Mouse (Mus musculus): Measurements from ENCODE around the gene L3mbtl1. TPM values are rescaled to one million over a fixed set of nuclear protein-coding genes. Genes with fewer than 3 reads are reported as not detected.

Gene L3mbtl1
- polyA plus RNA-seq, 1 experiment from 2014 or later = 0.06 TPM

- no peak for DNase-seq (ENCODE audit: low spot score)
- H3K36me3 ChIP-seq (replicated peaks; ENCODE audit: control insufficient read depth, insufficient read depth, low read depth, low read length) = no peaks in the 10 kb centered on the region
- no peak overlapping the region for H3K4me3 ChIP-seq (ENCODE audit: low read depth, low read length)
- no peak overlapping the region for H3K4me2 ChIP-seq (ENCODE audit: low read depth, low read length)
- 36% methylated on average over 7 of the region's 7 CpGs for WGBS
- H3K9ac ChIP-seq (replicated peaks; ENCODE audit: low read length) = no peak overlapping the region
- H3K9me3 ChIP-seq (replicated peaks; ENCODE audit: control insufficient read depth, low read length) = no peaks in the 10 kb centered on the region
- H3K27ac ChIP-seq (replicated peaks; ENCODE audit: low read depth, low read length) = no peak overlapping the region
- H3K27me3 ChIP-seq (ENCODE audit: control insufficient read depth, insufficient read depth, low read length) = no peaks in the 10 kb centered on the region
- H3K4me1 ChIP-seq (ENCODE audit: control insufficient read depth, insufficient read depth, low read length) = no peaks in the 10 kb centered on the region
- ATAC-seq (replicated peaks; ENCODE audit: insufficient number of reproducible peaks, low FRiP score, low TSS enrichment, low read depth) = no peak
Observed at GRCm38 (mm10) chr2:162972752-162973151, 29.5 kb downstream of the L3mbtl1 start.

GRCm38 (mm10) chr2:162973206-162973605 lies 29.9 kb downstream of the L3mbtl1 start:
- H3K4me2 ChIP-seq (ENCODE audit: low read depth, low read length) = no peak overlapping the region
- no peaks in the 10 kb centered on the region for H3K4me1 ChIP-seq (ENCODE audit: control insufficient read depth, insufficient read depth, low read length)
- DNase-seq (ENCODE audit: low spot score) (no peak), ATAC-seq (replicated peaks; ENCODE audit: insufficient number of reproducible peaks, low FRiP score, low TSS enrichment, low read depth) (no peak)
- H3K9me3 ChIP-seq (replicated peaks; ENCODE audit: control insufficient read depth, low read length) = no peaks in the 10 kb centered on the region
- H3K36me3 ChIP-seq (replicated peaks; ENCODE audit: control insufficient read depth, insufficient read depth, low read depth, low read length) = no peaks in the 10 kb centered on the region
- no peak overlapping the region for H3K9ac ChIP-seq (replicated peaks; ENCODE audit: low read length)
- H3K27ac ChIP-seq (replicated peaks; ENCODE audit: low read depth, low read length) = no peak overlapping the region
- H3K27me3 ChIP-seq (ENCODE audit: control insufficient read depth, insufficient read depth, low read length) = no peaks in the 10 kb centered on the region
- no peak overlapping the region for H3K4me3 ChIP-seq (ENCODE audit: low read depth, low read length)
- WGBS = 63% methylated on average over 5 of the region's 5 CpGs

- Histone ChIP-seq H3K9me3 (replicated peaks; ENCODE audit: control insufficient read depth, low read length) (no peaks in the 10 kb centered on the region), H3K4me2 (ENCODE audit: low read depth, low read length) (no peak overlapping the region), H3K9ac (replicated peaks; ENCODE audit: low read length) (no peak overlapping the region), H3K27me3 (ENCODE audit: control insufficient read depth, insufficient read depth, low read length) (no peaks in the 10 kb centered on the region), H3K36me3 (replicated peaks; ENCODE audit: control insufficient read depth, insufficient read depth, low read depth, low read length) (no peaks in the 10 kb centered on the region), H3K4me3 (ENCODE audit: low read depth, low read length) (no peak overlapping the region), H3K4me1 (ENCODE audit: control insufficient read depth, insufficient read depth, low read length) (no peaks in the 10 kb centered on the region), H3K27ac (replicated peaks; ENCODE audit: low read depth, low read length) (no peak overlapping the region)
- peak; percentile 58 for DNase-seq (ENCODE audit: low spot score)
- 23% methylated on average over 11 of the region's 11 CpGs for WGBS
- ATAC-seq (replicated peaks; ENCODE audit: insufficient number of reproducible peaks, low FRiP score, low TSS enrichment, low read depth) = no peak; the same call in 1 of the 2 replicates
Observed at GRCm38 (mm10) chr2:162973637-162974036, 30.4 kb downstream of the L3mbtl1 start.

- ATAC-seq (replicated peaks; ENCODE audit: insufficient number of reproducible peaks, low FRiP score, low TSS enrichment, low read depth) (no peak), DNase-seq (ENCODE audit: low spot score) (no peak)
- Histone ChIP-seq H3K4me2 (ENCODE audit: low read depth, low read length) (no peak overlapping the region), H3K36me3 (replicated peaks; ENCODE audit: control insufficient read depth, insufficient read depth, low read depth, low read length) (no peaks in the 10 kb centered on the region), H3K27me3 (ENCODE audit: control insufficient read depth, insufficient read depth, low read length) (no peaks in the 10 kb centered on the region), H3K9me3 (replicated peaks; ENCODE audit: control insufficient read depth, low read length) (no peaks in the 10 kb centered on the region), H3K27ac (replicated peaks; ENCODE audit: low read depth, low read length) (no peak overlapping the region), H3K4me1 (ENCODE audit: control insufficient read depth, insufficient read depth, low read length) (no peaks in the 10 kb centered on the region), H3K4me3 (ENCODE audit: low read depth, low read length) (no peak overlapping the region), H3K9ac (replicated peaks; ENCODE audit: low read length) (no peak overlapping the region)
- 82% methylated on average over 11 of the region's 11 CpGs for WGBS
Observed at GRCm38 (mm10) chr2:162975157-162975775, 32.0 kb downstream of the L3mbtl1 start.

GRCm38 (mm10) chr2:162976001-162976400 lies 32.7 kb downstream of the L3mbtl1 start:
- no peak overlapping the region for H3K27ac ChIP-seq (replicated peaks; ENCODE audit: low read depth, low read length)
- DNase-seq (ENCODE audit: low spot score) = no peak
- ATAC-seq (replicated peaks; ENCODE audit: insufficient number of reproducible peaks, low FRiP score, low TSS enrichment, low read depth) = no peak
- no peaks in the 10 kb centered on the region for H3K27me3 ChIP-seq (ENCODE audit: control insufficient read depth, insufficient read depth, low read length)
- no peak overlapping the region for H3K9ac ChIP-seq (replicated peaks; ENCODE audit: low read length)
- no peak overlapping the region for H3K4me2 ChIP-seq (ENCODE audit: low read depth, low read length)
- WGBS = 66% methylated on average over 4 of the region's 4 CpGs
- H3K4me1 ChIP-seq (ENCODE audit: control insufficient read depth, insufficient read depth, low read length) = no peaks in the 10 kb centered on the region
- H3K9me3 ChIP-seq (replicated peaks; ENCODE audit: control insufficient read depth, low read length) = no peaks in the 10 kb centered on the region
- H3K4me3 ChIP-seq (ENCODE audit: low read depth, low read length) = no peak overlapping the region
- no peaks in the 10 kb centered on the region for H3K36me3 ChIP-seq (replicated peaks; ENCODE audit: control insufficient read depth, insufficient read depth, low read depth, low read length)

- H3K4me1 ChIP-seq (ENCODE audit: control insufficient read depth, insufficient read depth, low read length) = no peaks in the 10 kb centered on the region
- H3K36me3 ChIP-seq (replicated peaks; ENCODE audit: control insufficient read depth, insufficient read depth, low read depth, low read length) = no peaks in the 10 kb centered on the region
- no peak overlapping the region for H3K4me2 ChIP-seq (ENCODE audit: low read depth, low read length)
- ATAC-seq (replicated peaks; ENCODE audit: insufficient number of reproducible peaks, low FRiP score, low TSS enrichment, low read depth) (no peak), DNase-seq (ENCODE audit: low spot score) (no peak)
- no peak overlapping the region for H3K27ac ChIP-seq (replicated peaks; ENCODE audit: low read depth, low read length)
- 87% methylated on average over 6 of the region's 6 CpGs for WGBS
- H3K9me3 ChIP-seq (replicated peaks; ENCODE audit: control insufficient read depth, low read length) = no peaks in the 10 kb centered on the region
- no peak overlapping the region for H3K4me3 ChIP-seq (ENCODE audit: low read depth, low read length)
- no peaks in the 10 kb centered on the region for H3K27me3 ChIP-seq (ENCODE audit: control insufficient read depth, insufficient read depth, low read length)
- no peak overlapping the region for H3K9ac ChIP-seq (replicated peaks; ENCODE audit: low read length)
Observed at GRCm38 (mm10) chr2:162984381-162984780, 41.1 kb downstream of the L3mbtl1 start.

- Histone ChIP-seq H3K9me3 (replicated peaks; ENCODE audit: control insufficient read depth, low read length) (no peaks in the 10 kb centered on the region), H3K27ac (replicated peaks; ENCODE audit: low read depth, low read length) (no peak overlapping the region), H3K9ac (replicated peaks; ENCODE audit: low read length) (no peak overlapping the region), H3K36me3 (replicated peaks; ENCODE audit: control insufficient read depth, insufficient read depth, low read depth, low read length) (no peaks in the 10 kb centered on the region), H3K4me1 (ENCODE audit: control insufficient read depth, insufficient read depth, low read length) (no peaks in the 10 kb centered on the region), H3K27me3 (ENCODE audit: control insufficient read depth, insufficient read depth, low read length) (no peaks in the 10 kb centered on the region), H3K4me2 (ENCODE audit: low read depth, low read length) (no peak overlapping the region), H3K4me3 (ENCODE audit: low read depth, low read length) (no peak overlapping the region)
- no peak for ATAC-seq (replicated peaks; ENCODE audit: insufficient number of reproducible peaks, low FRiP score, low TSS enrichment, low read depth)
- DNase-seq (ENCODE audit: low spot score) = no peak
- 73% methylated on average over 3 of the region's 3 CpGs for WGBS
Observed at GRCm38 (mm10) chr2:162985923-162986322, 42.7 kb downstream of the L3mbtl1 start.

- ATAC-seq (replicated peaks; ENCODE audit: insufficient number of reproducible peaks, low FRiP score, low TSS enrichment, low read depth) = no peak
- Histone ChIP-seq H3K4me3 (ENCODE audit: low read depth, low read length) (no peak overlapping the region), H3K27ac (replicated peaks; ENCODE audit: low read depth, low read length) (no peak overlapping the region), H3K27me3 (ENCODE audit: control insufficient read depth, insufficient read depth, low read length) (no peaks in the 10 kb centered on the region), H3K9me3 (replicated peaks; ENCODE audit: control insufficient read depth, low read length) (no peaks in the 10 kb centered on the region), H3K4me1 (ENCODE audit: control insufficient read depth, insufficient read depth, low read length) (no peaks in the 10 kb centered on the region), H3K9ac (replicated peaks; ENCODE audit: low read length) (no peak overlapping the region), H3K4me2 (ENCODE audit: low read depth, low read length) (no peak overlapping the region), H3K36me3 (replicated peaks; ENCODE audit: control insufficient read depth, insufficient read depth, low read depth, low read length) (no peaks in the 10 kb centered on the region)
- WGBS = 89% methylated on average over 3 of the region's 3 CpGs
- no peak for DNase-seq (ENCODE audit: low spot score)
Observed at GRCm38 (mm10) chr2:162986764-162987163, 43.5 kb downstream of the L3mbtl1 start.
